Mouse (Mus musculus) stomach, postnatal 0 days (tissue): ENCODE data around the gene Rnf126.

ENCODE experiments used
- CTCF ChIP-seq: IDR thresholded peaks from 2 replicates; pipeline ENCODE4 v1.5.1; 2016; ENCODE audit warnings: antibody characterized with exemption, low read depth, mild to moderate bottlenecking, moderate library complexity
- EP300 ChIP-seq: optimal IDR thresholded peaks from 2 replicates; pipeline ENCODE3; 2016; ENCODE audit warnings: antibody characterized with exemption

DNA sequence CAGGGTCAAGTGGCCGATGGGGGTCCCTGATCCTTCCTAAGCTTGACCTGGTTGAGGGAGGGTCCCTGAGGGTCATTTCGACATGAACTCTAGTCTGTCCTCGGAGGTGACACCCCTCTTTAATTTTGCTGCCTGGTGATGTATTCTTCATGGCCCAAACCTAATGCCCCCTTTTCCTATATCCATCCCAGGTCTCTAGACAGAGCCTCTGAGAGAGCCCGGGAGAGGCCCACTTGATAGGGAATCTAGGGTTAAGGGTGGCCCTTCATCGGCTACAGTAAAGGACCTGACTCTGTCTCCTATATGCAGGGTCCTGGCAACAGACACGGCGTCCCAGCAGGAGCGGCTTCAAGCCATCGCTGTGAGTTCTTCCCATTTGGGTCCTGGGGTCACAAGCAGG, 39.6 kb upstream of the Rnf126 start:
- TF ChIP-seq CTCF: no peak
- no peak for TF ChIP-seq EP300
